Mouse (Mus musculus) layer of hippocampus, postnatal 25 days (tissue): ENCODE data around the gene Cfap97d2. TPM values are rescaled to one million over a fixed set of nuclear protein-coding genes. Genes with fewer than 3 reads are reported as not detected.
"Not testable (repeated sequence)": the region's sequence is repeated elsewhere in the genome, so short reads cannot be mapped to it uniquely, and the experiment has no call there.

Source experiments
- DNase-seq, 2 experiments: peaks; one replicate each; pipeline ENCODE4 v3.0.0; 2022; ENCODE audit warnings: mixed read lengths in 2 of 2, low spot score in 1 of 2; ENCODE audit errors: extremely low spot score in 1 of 2
- total RNA-seq, 2 experiments: library from RNA; stranded (reverse); gene quantifications; 2 replicates each; pipeline ENCODE4 v1.2.3; 2021

Cfap97d2 gene
- total RNA-seq, 2 experiments from 2014 or later = 1.4 to 1.7 TPM

- peak in 1 of 2 experiments; percentile 8 for DNase-seq
Observed at GRCm38 (mm10) chr8:13740323-13740770, 34.7 kb downstream of the Cfap97d2 start.

DNA sequence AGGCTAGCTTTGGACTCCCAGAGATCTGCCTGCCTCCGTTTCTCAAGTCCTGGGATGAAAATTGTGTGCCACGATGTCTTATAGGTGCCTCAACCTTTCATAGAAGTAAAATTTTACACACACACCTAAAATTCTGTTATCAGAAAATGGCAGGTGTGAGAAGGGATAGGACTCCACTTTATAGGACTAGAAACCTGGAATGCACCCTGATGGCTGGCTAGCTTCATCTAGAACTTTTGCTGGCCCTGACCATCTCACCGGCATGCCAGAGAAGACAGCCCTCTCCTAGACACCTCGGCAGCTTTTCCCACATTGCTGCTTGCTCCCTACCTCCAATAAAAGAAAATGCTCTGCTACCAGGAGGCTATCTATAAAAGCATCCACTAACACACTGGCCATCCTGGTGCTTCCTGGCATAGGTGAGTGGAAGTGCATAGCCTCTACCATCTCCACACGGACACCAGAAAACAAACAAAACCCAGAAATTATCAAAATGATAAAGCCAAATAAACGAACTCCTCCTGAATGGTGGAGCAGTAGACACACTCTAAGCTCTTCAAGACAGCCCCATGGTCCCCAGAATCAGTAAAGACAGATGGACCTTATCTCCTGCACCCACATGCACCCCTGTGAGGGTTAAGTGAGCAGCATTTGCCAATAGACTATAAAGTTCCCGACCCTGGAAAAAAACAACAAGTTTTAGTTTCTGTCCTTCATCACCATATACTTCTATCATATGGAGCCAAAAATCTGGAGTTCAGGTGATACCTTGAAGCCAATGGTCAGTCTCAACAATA lies 35.3 kb downstream of the Cfap97d2 start:
- DNase-seq = no peak

GRCm38 (mm10) chr8:13746212-13746611 lies 40.5 kb downstream of the Cfap97d2 start:
- DNase-seq = not testable (repeated sequence)

DNA sequence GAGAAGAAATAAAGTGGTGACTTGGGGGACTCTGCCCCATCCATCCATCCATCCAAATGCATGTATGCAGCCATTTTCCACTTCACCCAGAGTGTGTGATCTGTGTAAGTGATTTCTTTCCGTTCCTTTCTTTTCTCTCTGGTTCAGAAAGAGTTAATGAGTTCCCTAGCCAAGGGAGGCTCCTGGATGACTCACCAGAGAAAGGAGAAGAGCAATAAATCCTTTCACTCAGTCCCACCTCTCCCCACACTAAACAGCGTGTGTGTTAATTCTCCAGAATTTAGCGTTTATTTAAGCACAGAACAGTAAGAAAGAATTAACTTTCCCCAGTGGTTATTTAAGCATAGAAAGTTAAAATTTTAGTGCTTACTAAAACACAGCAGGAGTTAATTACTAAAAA lies 41.9 kb downstream of the Cfap97d2 start:
- no peak for DNase-seq

DNA sequence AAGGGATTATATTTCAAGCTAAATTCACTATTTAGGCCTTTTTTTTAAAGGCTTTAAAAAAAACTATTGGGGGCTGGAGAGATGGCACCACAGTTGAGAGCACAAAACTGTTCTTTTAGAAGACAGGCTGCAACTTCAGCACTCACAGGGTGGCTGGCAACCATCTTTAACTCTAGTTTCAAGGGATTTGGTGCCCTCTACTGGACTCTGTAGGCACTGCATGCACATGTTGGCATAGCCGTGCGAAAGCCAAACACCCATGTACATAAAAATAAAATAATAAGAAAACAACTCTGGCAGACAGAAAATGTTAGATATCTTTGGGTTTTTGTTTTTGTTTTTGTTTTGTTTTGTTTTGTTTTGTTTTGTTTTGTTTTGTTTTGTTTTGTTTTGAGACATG lies 48.0 kb downstream of the Cfap97d2 start:
- DNase-seq = peak; percentile 31 to 85

GRCm38 (mm10) chr8:13756480-13756879 lies 50.8 kb downstream of the Cfap97d2 start:
- no peak for DNase-seq

DNA sequence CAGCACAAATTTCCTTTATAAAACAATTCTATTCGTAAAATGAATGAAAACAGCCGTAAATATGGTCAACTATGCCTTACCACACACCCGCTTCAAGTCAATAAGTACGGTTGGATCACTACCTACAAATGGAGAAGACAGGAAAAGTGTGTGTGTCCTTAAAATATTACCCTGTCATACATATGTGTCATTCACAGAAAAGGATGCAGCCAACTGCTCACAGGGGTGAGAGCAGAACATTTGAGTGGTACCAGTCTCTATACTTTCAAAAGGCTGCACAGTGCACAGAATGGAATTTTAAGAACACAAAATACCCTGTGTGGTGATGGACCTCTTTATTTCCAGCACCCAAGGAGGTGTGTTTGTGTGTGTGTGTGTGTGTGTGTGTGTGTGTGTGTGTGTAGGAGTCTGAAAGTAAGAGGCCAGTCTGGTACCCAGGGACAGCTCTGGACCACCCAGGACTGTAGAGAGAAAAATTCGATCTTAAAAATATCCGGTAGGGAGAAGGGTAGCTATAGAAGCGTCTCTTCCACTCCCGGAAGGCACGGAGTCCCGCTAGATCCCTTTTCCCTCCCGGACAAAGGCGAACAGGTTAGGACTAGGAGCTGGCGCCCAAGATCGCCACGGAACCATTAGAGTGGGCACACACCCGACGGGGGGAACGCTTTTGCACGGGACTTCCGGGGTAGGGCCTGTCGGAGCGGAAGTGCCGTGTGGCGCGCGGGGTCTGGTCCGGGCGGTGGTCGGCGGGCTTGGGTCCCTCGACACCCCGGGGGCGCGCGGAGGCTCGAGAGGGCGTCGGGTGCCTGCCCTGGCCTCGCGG lies 51.5 kb downstream of the Cfap97d2 start, which contains the start of gene Cdc16:
Gene Cdc16, plus strand, starts transcription at position 695 of the 823 bp plus-strand sequence.
- peak; percentile 89 to 93 for DNase-seq

- peak in 1 of 2 experiments; percentile 26 for DNase-seq
Observed at GRCm38 (mm10) chr8:13757805-13758727, 52.4 kb downstream of the Cfap97d2 start.

- DNase-seq = no peak
Observed at GRCm38 (mm10) chr8:13769206-13769605, 63.5 kb downstream of the Cfap97d2 start.

DNA sequence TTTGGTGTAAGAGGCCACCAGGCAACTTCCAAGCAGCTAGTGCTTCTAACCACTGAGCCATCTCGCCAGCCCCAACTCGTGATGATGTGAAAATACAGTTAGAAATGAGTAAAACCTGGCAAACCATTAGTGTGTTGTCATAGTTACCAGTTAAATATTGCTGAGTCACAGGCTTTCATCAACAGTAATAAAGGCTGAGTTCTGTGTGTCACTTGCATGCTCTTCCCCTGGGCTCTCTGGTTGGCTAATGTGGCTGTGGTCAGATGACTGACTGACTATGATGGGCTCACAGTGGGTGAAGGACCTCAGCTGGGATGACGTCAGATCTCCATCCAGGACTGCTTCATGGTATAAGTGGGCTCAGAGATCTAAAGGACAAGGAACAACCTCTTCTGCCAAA lies 74.8 kb downstream of the Cfap97d2 start:
- DNase-seq = no peak

DNA sequence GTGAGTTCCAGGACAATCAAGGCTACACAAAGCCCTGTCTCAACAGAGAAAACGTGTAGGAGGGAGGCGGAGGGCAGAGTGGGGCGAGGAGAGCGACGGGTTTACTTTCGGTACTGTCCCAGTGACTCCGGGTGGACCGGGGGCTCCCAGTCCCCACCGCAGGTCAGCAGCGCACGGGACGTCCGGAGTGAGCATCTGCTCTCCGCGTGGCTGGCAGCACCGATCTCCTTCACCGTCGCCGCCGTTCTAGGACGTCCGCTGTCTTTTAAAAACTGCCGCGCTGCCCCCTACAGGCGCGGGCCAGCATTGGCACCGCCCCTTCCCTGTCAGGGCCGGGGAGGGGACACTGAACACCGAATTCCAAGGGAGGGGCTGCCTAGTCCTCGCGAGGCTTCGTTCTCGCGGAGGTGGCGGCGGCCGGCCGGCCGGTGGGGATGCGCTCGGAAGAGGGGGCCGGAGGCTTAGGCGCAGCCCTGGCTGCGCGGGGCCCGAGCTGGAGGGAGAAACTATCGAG lies 79.6 kb downstream of the Cfap97d2 start, which contains the start of gene Upf3a:
Gene Upf3a, plus strand, starts transcription at position 366 of the 514 bp plus-strand sequence.
- peak in 1 of 2 experiments; percentile 79 for DNase-seq

- peak; percentile 96 to 97 for DNase-seq
Observed at GRCm38 (mm10) chr8:13785764-13786299, 80.1 kb downstream of the Cfap97d2 start.

DNA sequence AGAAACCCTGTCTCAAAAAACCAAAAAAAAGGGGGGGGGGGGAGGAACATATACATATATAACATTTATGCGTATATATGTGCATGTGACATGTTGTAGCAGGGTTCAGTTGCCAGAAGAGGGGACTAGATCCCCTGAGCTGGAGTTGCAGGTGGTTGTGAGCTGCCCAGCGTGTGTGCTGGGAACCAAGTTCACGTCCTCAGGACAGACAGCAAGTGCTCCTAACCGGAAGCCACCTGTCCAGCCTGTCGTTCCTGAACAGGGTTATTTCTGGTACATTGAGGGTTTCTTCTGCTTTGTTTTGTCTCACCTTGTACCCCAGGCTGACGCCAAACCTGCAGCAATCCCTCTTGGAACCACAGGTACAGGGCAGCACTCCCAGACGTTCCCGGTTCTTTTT lies 83.9 kb downstream of the Cfap97d2 start:
- no peak for DNase-seq

Other genes with a start within 250 kb of the Cfap97d2 start
- gene Gas6, start 211.4 kb upstream of the Cfap97d2 start, total RNA-seq = 10 to 100 TPM; 89.4 to 94.4 TPM
- not detected for gene 1700029H14Rik, start 143.4 kb upstream of the Cfap97d2 start, total RNA-seq
- 10 to 100 TPM; 58.5 to 66.2 TPM for gene Rasa3, start 28.3 kb upstream of the Cfap97d2 start, total RNA-seq
- gene Cdc16, start 51.8 kb downstream of the Cfap97d2 start, total RNA-seq = 10 to 100 TPM; 54.3 to 57.7 TPM
- gene Upf3a, start 79.7 kb downstream of the Cfap97d2 start, total RNA-seq = 10 to 100 TPM; 34.4 to 37.2 TPM
- gene AF366264, start 132.5 kb downstream of the Cfap97d2 start, total RNA-seq = not detected
- 10 to 100 TPM; 28.2 to 28.9 TPM for gene Champ1, start 163.8 kb downstream of the Cfap97d2 start, total RNA-seq
- 10 to 100 TPM; 27.9 to 35.8 TPM for gene Coprs, start 184.4 kb downstream of the Cfap97d2 start, total RNA-seq